Mouse (Mus musculus) cerebellum, adult 2 months (tissue): ENCODE measurements around the gene Rsc1a1. TPM values are rescaled to one million over a fixed set of nuclear protein-coding genes. Genes with fewer than 3 reads are reported as not detected.

ENCODE experiments used
- DNase-seq, 2 experiments: peaks; one replicate each; pipeline ENCODE4 v3.0.0; 2021
- H3K27ac ChIP-seq: fragments of 200-500 bp; 2 replicates; pipeline ENCODE4 v1.5.1; 2012; ENCODE audit warnings: low read length, control low read depth, inconsistent platforms; ENCODE audit not compliant: insufficient read depth
- H3K27me3 ChIP-seq: fragments of 200-500 bp; 2 replicates; pipeline ENCODE4 v1.6.1; 2012; ENCODE audit warnings: inconsistent platforms, mild to moderate bottlenecking, low read length, moderate library complexity; ENCODE audit not compliant: control insufficient read depth, insufficient read depth
- H3K4me1 ChIP-seq: fragments of 200-500 bp; 2 replicates; pipeline ENCODE4 v1.6.1; 2011; ENCODE audit warnings: low read length; ENCODE audit not compliant: control insufficient read depth, insufficient read depth
- H3K4me3 ChIP-seq: fragments of 200-500 bp; replicated peaks from 2 replicates; pipeline ENCODE3; 2011; ENCODE audit warnings: mild to moderate bottlenecking, low read depth, low read length, control low read depth; ENCODE audit not compliant: insufficient read depth
- CTCF ChIP-seq: fragments of 200-500 bp; IDR thresholded peaks from 2 replicates; pipeline ENCODE4 v1.5.1; 2011; ENCODE audit warnings: low read depth, mild to moderate bottlenecking, control low read depth, low read length, moderate library complexity, borderline replicate concordance; ENCODE audit not compliant: insufficient read depth
- POLR2A ChIP-seq: fragments of 200-500 bp; IDR thresholded peaks from 2 replicates; pipeline ENCODE4 v1.6.1; 2011; ENCODE audit warnings: low read length, control low read depth, borderline replicate concordance; ENCODE audit not compliant: insufficient read depth
- WGBS: fragments of 180-500 bp; shearing (Covaris S2); methylation state at CpG from one replicate; pipeline ENCODE4 v1.1.7; 2018; 5-methylcytosine and 5-hydroxymethylcytosine counted together
- polyA plus RNA-seq: library from polyadenylated mRNA; depleted of rRNA; stranded (reverse); fragments of >200 nt; gene quantifications from 2 replicates; pipeline ENCODE4 v1.2.3, GENCODE M21; 2012

Rsc1a1 gene
- polyA plus RNA-seq, 1 experiment: 7.4 TPM

- 77% methylated on average over 8 of the region's 8 CpGs for WGBS
- no peak overlapping the region for H3K27ac ChIP-seq
- no peak overlapping the region for H3K4me3 ChIP-seq
- DNase-seq: no peak
- no peaks in the 10 kb centered on the region for H3K27me3 ChIP-seq
- H3K4me1 ChIP-seq: peaks cover 5% of the 10 kb centered on the region
- no peak for TF ChIP-seq CTCF
- TF ChIP-seq POLR2A: no peak
Observed at GRCm38 (mm10) chr4:141686525-141686924, 1.1 kb upstream of the Rsc1a1 start.

DNA sequence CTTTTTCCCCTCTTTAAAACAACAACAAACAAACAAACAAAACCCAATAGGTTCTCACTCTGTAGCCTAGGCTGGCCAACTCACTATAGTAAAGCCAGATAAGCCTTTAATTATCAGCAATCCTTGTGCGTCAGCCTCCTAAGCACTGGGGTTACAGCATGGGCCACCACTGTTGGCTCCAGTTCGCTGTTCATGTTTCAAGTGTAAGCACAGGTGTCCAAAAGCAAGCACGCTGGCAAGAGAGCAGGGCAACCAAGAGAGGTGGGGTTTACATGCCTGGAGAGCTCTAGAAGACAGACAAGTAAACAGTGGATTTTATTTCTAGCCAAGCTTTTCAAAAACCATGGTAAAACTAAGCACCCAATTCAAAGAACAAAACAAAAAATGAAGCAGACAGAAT lies 694 bp upstream of the Rsc1a1 start:
- DNase-seq: no peak
- Histone ChIP-seq H3K27ac (no peak overlapping the region), H3K27me3 (no peaks in the 10 kb centered on the region), H3K4me1 (peaks cover 5% of the 10 kb centered on the region), H3K4me3 (no peak overlapping the region)
- 65% methylated on average over 3 of the region's 3 CpGs for WGBS
- TF ChIP-seq CTCF (no peak), POLR2A (no peak)

GRCm38 (mm10) chr4:141682706-141683230 lies 2.6 kb downstream of the Rsc1a1 start:
- no peak overlapping the region for H3K27ac ChIP-seq
- TF ChIP-seq CTCF (no peak), POLR2A (no peak)
- WGBS: 39% methylated on average over 12 of the region's 12 CpGs

DNA sequence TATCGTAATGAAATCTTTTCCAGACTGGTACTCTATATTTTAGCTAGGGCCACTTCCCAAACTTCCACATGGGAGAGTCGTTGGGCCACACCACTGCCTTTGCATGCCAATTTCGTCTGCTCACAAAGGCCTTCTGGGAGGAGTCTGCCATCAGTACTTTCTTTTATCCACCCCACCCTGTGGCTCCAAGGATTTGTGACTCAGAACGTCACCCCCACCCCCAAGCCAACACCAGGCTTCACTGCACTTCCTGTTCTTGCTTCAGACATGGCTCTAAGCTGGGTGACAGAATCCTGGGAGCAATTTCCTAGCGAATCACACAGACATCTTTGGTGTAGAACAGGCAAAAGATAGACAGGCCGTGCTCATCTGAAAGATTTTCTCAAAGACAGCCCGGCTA lies 3.6 kb downstream of the Rsc1a1 start:
- peaks cover 5% of the 10 kb centered on the region for H3K4me1 ChIP-seq
- no peak overlapping the region for H3K4me3 ChIP-seq
- WGBS: 57% methylated on average over 7 of the region's 7 CpGs
- no peak overlapping the region for H3K27ac ChIP-seq
- TF ChIP-seq POLR2A (no peak), CTCF (no peak)
- no peaks in the 10 kb centered on the region for H3K27me3 ChIP-seq
- no peak for DNase-seq

More at GRCm38 (mm10) chr4:141682706-141683230, 2.6 kb downstream of the Rsc1a1 start:
- peak in 1 of 2 experiments; percentile 18 for DNase-seq
- Histone ChIP-seq H3K4me1 (peaks cover 5% of the 10 kb centered on the region), H3K27me3 (no peaks in the 10 kb centered on the region), H3K4me3 (no peak overlapping the region)

GRCm38 (mm10) chr4:141680892-141681291 lies 4.5 kb downstream of the Rsc1a1 start:
- Histone ChIP-seq H3K4me3 (no peak overlapping the region), H3K4me1 (peaks cover 5% of the 10 kb centered on the region), H3K27ac (no peak overlapping the region), H3K27me3 (no peaks in the 10 kb centered on the region)
- no peak for TF ChIP-seq POLR2A
- no peak for TF ChIP-seq CTCF
- WGBS: 81% methylated on average over 12 of the region's 12 CpGs
- DNase-seq: no peak

- Histone ChIP-seq H3K4me1 (peaks cover 5% of the 10 kb centered on the region), H3K27me3 (no peaks in the 10 kb centered on the region), H3K4me3 (no peak overlapping the region), H3K27ac (no peak overlapping the region)
- DNase-seq: no peak
- 93% methylated on average over 2 of the region's 2 CpGs for WGBS
- TF ChIP-seq CTCF (no peak), POLR2A (no peak)
Observed at GRCm38 (mm10) chr4:141679016-141679415, 6.4 kb downstream of the Rsc1a1 start.

DNA sequence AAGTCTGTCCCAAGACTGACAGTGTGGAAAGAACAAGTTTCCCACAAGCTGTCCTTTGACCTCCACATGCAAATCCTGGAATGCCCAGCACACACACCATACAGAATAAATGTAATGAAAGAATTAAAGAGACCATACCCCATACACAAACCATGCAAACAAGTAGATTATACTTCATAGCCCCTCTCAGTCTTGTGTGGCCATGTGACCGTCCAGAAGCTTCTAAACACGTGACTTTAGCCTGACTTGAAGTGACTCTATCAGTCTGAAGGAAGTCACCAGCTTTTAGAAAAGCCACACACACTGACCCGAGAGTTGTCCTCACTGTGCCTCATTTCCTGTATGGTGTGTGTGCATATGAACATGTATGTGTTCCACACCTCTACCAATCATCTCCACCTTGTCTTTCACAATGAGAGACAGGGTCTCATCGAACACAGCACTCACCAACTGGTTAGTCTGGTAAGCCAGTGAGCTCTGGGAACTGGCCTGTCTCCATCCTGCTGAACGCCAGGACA lies 8.9 kb downstream of the Rsc1a1 start:
- WGBS: 71% methylated on average over 5 of the region's 5 CpGs
- DNase-seq: no peak
- Histone ChIP-seq H3K4me3 (no peak overlapping the region), H3K27me3 (no peaks in the 10 kb centered on the region), H3K4me1 (no peaks in the 10 kb centered on the region), H3K27ac (no peak overlapping the region)
- TF ChIP-seq POLR2A (no peak), CTCF (no peak)

DNA sequence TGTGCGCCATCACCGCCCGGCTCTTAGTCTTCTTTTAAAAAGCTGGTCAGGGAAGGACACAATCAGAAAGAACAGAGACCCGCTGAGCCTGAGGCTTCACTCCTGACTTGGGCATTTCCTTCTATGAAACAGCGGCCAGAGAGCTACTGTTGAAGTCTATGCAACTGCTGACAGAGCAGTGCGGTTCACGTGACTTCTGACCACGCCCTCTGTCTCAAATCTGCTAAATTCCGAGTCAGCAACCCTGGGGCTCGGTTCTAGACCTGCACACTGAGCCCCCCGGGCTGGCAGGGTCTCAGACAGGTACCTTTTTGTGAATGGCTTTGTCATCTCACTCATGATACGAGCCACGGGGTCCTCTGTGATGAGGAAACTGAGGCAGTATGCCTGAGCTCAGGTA lies 13.1 kb downstream of the Rsc1a1 start:
- H3K27ac ChIP-seq: no peak overlapping the region
- H3K27me3 ChIP-seq: no peaks in the 10 kb centered on the region
- WGBS: 79% methylated on average over 13 of the region's 13 CpGs
- DNase-seq: no peak
- no peak for TF ChIP-seq CTCF
- no peak for TF ChIP-seq POLR2A
- H3K4me3 ChIP-seq: no peak overlapping the region
- no peaks in the 10 kb centered on the region for H3K4me1 ChIP-seq
